Mouse (Mus musculus) layer of hippocampus, adult 2 months (tissue): Measurements from ENCODE around the gene Amigo1. TPM values are rescaled to one million over a fixed set of nuclear protein-coding genes. Genes with fewer than 3 reads are reported as not detected.

Source experiments
- DNase-seq, 2 experiments: peaks; one replicate each; pipeline ENCODE4 v3.0.0; 2022; ENCODE audit warnings: low spot score in 2 of 2
- H3K27ac ChIP-seq: fragments of 200-600 bp; 2 replicates; pipeline ENCODE4 v1.8.1; 2022
- H3K4me3 ChIP-seq: fragments of 200-600 bp; 2 replicates; pipeline ENCODE4 v1.8.1; 2022; ENCODE audit warnings: mild to moderate bottlenecking
- CTCF ChIP-seq: fragments of 200-600 bp; conservative IDR thresholded peaks from 2 replicates; pipeline ENCODE4 v1.8.1; 2022; ENCODE audit warnings: antibody characterized with exemption, mild to moderate bottlenecking, moderate library complexity
- long read RNA-seq, 2 experiments: library from polyadenylated mRNA; stranded (forward); transcript quantifications; one replicate each; pipeline ENCODE4 v2.0.0; 2021; ENCODE audit warnings: borderline mapping rate in 2 of 2
- total RNA-seq, 2 experiments: library from RNA; stranded (reverse); gene quantifications; 2 replicates each; pipeline ENCODE4 v1.2.3; 2021

The Amigo1 gene
- total RNA-seq = 10 to 100 TPM; 69.7 to 79.0 TPM
- long read RNA-seq, experiment 1, full-length matches to known transcripts = 41 of 70 reads
- long read RNA-seq, experiment 1, partial matches to known transcripts = 0 of 70 reads
- long read RNA-seq, experiment 1, other reads (novel, unspliced or antisense) = 29 of 70 reads
- long read RNA-seq, experiment 2, full-length matches to known transcripts = 42 of 71 reads
- long read RNA-seq, experiment 2, partial matches to known transcripts = 0 of 71 reads
- long read RNA-seq, experiment 2, other reads (novel, unspliced or antisense) = 29 of 71 reads

DNA sequence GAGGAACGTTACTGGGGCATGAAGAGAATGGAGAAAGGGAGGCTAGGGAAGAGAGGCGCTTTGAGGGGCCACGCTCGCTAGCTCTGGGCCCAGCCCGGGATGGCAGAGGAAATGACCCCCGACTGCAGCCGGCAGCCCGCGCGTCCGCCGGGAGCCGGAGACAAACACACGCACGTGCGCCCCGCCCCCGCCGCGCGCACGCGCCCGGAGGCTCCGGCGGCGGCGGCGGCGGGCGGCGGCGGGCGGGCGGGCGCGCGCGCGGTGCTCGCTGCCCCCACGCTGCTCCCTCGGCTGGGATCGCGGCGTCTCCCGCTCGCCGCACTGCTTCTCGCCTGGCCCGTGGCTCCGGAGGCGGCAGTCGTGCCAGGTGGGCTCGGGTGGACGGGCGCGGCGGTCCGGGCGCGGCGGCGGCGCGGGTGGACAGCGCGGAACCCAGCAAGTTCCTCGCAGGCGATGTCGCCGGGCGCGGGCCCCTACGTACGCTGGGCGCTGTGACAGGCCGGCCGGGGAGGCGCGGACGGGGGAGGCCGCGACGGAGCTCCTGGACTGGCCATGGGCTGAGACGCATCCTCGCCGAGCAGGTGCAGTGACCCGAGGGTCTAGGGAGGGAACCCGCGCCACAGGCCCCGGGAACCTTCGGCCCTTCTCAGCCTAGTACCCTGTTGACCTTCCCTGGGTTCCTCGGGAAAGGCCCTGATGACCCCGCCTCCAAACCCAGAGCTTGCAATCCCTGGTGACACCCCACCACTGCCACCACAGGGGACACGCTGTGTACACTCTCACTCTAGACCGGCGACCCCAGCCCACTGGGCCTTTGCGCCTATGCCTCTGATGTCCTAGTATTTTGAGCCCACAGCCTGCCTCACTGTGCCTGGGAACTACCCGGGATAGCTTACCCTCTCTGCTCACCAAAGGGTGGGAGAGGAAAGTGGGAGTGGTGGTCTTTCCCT, at the start of gene Amigo1:
Gene Amigo1, plus strand, starts transcription at position 238 of the 950 bp plus-strand sequence.
- TF ChIP-seq CTCF = no peak
- peak within 1 kb of the TSS; percentile 61 for H3K4me3 ChIP-seq
- H3K27ac ChIP-seq = peak within 1 kb of the TSS; percentile 94
- peak in 1 of 2 experiments; percentile 14 for DNase-seq

DNA sequence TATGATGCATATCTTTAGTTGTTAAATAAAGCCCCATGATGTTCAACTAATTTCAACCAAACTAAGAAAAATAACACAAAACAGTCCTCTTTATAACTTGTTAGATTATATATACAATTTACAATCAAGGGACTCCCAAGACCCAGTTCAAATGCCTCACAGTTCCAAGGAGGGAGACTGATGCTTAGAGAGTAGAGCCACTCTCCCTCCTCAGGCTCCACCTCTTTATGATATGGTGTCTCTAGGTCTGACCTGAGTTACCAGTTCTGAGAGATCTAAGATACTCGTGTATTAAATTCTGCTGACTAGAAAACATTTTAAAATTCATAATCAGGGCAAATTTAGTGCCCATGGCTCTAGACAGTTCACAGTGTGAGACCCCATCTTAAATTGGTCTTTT, 47.0 kb upstream of the Amigo1 start:
- no peak overlapping the region for H3K4me3 ChIP-seq
- DNase-seq = no peak
- no peak for TF ChIP-seq CTCF
- no peak overlapping the region for H3K27ac ChIP-seq

DNA sequence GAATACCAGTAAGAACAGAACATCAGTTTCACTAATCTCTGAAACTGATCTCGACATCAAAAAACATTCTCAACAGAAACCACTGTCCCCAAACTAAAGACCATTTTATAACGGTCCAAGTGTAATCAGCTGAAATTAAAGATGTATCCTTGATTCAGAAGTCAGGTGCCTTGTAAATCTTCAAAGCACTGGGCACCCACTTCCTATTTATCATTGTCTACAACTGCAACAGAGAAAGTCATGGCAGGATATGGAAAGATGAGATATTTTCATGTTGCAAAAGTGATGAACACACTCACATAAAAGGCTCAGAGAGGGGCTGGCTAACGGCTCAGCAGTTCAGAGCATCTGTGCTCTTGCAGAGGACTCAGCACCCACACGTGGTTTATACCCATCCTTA, 45.3 kb upstream of the Amigo1 start:
- H3K4me3 ChIP-seq = no peak overlapping the region
- TF ChIP-seq CTCF = no peak
- H3K27ac ChIP-seq = no peak overlapping the region
- DNase-seq = no peak

DNA sequence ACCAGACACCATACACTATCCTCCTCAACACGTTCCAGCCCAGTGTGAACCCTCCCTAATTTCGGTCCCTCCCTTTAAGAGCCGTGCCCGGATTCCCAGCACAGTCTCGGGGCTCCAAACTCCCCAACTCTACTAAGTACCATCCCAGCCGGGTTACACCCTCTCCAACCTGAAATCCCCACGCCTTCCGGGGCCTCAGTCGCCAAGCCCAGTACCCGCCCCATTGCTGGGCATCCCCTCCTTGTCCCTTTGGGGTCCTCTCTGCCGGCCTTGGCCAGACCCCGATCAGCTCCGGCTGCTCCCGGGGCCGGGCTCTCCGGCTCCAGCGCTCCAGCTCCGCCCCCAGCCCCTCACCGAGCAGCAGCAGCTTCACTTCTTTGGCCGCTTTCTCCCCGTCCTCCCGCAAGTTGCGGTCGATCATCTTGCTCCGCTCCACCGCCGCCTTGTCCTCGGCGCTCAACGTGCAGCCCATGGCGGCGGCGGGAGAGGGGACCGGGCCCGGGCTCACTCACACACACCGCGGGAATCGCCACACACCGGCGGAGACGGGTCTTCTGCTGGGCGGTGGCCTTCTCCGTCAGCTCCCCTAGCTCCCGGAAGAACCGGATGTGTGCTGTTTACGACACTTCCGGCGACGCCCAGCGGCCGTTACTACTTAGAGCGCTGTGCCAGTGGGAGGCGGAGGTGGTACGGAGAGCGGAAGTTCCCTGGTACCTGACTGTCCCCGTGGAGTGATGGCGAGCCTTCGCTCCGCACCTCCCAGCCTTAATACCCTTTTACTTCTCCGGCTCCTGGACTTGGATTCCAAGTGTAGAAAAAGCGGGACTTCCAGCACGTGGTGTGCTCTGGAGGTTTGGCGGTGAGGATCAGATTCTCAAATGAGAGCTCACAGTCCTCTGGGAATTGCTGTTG, 40.3 kb upstream of the Amigo1 start, which contains the start of gene Gnai3:
Gene Gnai3, minus strand, starts transcription at position 613 of the 912 bp plus-strand sequence.
- DNase-seq = peak; percentile 86 to 90
- peak within 1 kb of the TSS; percentile 94 for H3K4me3 ChIP-seq
- H3K27ac ChIP-seq = peak within 1 kb of the TSS; percentile 93
- peak; percentile 58 for TF ChIP-seq CTCF

DNA sequence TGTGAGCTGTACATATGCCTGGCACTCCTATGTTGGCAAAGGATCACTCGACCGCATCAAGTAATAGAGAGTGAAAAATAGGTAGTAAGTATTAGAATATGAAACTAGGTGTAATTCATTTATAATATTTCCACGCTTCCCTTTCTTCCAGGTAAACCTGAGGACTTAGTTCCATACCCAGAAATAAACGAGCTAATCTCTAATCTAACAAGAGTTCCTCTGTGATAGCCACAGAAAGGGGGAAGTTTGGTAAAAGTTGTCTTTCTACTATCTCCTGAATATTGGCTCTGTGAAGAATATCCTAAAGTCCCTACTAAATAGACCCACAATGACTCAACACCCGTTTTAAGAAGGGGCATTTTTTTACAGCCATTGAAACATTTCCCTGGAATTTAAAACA, 39.5 kb upstream of the Amigo1 start:
- Histone ChIP-seq H3K27ac (peak overlapping the region; percentile 93; the same call in 1 of the 2 replicates), H3K4me3 (peak overlapping the region; percentile 94)
- no peak for TF ChIP-seq CTCF
- DNase-seq = no peak

DNA sequence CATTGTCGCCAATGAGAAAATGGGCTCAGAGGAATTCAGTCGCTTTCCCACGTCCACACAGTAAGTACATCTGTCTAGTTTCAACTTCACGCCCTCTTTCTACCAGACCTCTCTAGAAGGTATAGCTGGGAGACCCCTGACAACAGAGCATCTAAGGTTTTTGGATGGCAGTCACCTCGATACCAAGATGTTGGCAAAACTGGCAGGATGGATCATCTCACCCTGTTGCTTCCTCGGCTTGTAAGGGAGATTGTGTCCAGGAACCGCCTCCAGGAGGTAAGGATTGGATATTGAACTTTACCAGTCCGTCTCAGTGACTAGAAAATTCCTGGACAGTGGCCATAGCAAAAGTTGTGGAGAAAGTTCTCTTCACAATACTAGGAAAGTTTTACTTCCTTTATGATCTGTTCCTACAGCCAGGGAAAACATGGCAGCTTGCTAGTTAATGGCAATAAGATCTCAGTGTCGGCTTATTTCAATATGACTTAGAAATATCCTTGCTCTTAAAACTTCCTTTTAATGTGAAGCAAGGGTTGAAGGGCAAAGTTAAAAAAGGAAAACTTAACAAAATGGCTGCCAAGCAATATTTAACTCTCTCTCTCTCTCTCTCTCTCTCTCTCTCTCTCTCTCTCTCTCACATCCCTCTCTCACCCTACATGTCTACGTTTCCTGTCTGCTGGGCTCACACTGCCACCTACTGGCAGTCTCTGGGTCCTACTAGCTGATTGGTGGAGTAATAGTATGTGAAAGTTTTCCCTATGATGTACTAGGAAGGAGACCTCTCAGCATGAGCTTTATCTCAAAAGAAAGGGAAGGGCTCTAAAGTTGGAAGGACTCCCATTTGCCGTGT, 38.5 kb upstream of the Amigo1 start:
- peak; percentile 82 to 90 for DNase-seq
- TF ChIP-seq CTCF = peak; percentile 86
- H3K27ac ChIP-seq = no peak overlapping the region
- H3K4me3 ChIP-seq = no peak overlapping the region

DNA sequence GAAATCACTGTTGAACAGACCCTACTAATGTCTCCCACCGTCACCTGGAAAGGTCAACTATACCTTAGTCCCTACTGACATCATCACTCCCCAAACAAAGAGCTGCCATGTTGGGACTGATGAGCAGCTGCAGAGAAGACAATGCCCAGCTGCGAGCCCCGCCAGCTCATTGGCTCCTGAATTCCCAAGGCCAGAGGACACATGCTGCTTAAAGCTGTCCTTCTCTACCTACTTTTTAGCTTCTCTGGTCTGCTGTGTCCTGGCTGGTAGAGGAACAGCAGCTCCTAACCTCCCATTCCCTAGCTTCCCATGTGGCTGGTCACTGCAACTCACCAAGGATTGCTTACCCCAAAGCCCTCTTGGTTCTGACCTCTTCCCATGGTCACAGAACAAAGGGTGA, 33.8 kb upstream of the Amigo1 start:
- no peak for DNase-seq
- no peak overlapping the region for H3K27ac ChIP-seq
- no peak for TF ChIP-seq CTCF
- no peak overlapping the region for H3K4me3 ChIP-seq

DNA sequence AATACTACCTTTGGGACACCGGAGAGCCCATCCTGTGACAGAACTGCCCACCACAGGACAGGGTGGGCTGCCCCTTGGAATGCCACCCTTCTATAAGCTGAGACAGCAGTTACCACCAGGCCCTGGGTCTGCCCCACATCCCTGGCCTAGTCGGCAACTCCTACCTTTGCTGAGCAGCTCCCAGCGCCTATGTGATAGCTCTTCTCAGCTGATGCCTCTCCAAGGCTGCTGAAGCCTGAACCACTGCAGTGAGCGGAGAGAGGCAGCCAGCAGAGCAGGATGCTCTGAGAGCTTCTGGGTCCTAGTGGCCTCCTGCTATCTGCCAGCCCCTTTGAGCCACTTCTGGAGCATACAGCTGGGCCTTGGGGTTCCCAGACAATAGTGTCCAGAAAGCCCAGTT, 31.5 kb upstream of the Amigo1 start, which contains the start of gene Gpr61:
Gene Gpr61, minus strand, starts transcription at position 227 of the 400 bp plus-strand sequence.
- TF ChIP-seq CTCF = no peak
- peak; percentile 75 to 83 for DNase-seq
- Histone ChIP-seq H3K27ac (peak within 1 kb of the TSS; percentile 93), H3K4me3 (peak within 1 kb of the TSS; percentile 72)

DNA sequence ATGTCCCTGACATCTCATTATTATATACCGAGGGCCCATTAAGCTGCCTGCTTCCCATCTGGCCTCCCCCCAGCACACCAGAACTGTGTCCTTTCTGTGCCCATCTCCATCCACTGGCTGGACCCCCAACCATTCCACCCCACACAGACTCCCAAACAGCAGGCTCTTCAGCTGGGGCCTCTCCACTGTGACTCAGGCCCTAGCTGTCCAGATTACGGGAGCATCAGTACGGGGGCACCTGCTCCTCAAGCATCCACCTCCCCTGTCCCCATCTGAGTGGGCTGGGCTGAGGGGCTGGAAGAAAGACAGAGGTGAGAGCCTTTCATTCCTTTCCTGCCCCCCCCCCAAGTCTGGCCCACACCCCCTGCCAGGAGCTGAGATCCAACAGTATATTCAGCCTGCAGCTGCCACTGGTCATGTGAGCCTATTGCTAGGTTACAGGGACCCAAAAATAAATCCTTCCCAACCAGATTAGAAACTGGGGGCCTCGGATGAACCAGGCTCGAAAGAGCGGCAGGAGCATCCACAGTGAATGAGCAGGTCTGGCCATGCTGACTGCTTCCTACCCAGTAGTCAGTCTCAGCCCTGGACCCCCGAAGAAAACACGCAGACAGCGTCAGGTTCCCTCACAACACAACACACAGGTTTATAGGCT, 27.6 kb upstream of the Amigo1 start:
- peak overlapping the region; percentile 27; the same call in 1 of the 2 replicates for H3K4me3 ChIP-seq
- DNase-seq = peak; percentile 69 to 78
- no peak for TF ChIP-seq CTCF
- H3K27ac ChIP-seq = peak overlapping the region; percentile 95

DNA sequence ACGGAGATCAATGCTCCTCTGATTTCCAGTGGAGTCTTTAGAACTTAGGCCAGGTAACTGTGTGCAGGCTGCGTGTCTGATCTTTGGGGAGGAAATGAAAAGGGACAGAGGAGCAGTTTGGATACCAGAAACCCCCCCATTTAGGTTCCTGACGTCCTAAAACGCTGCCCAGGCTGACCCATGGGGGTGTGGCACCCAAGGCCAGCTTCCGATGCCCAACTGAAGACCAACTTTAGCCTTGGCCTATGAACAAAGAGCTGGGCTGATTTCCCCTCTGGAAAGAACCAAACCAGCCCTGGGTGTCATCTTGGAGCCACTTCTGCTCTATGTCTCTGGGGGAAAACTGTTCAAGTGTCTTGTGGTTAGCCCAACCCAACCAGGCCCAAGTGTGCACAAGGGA, 22.0 kb upstream of the Amigo1 start:
- no peak overlapping the region for H3K27ac ChIP-seq
- no peak for TF ChIP-seq CTCF
- no peak for DNase-seq
- H3K4me3 ChIP-seq = no peak overlapping the region

DNA sequence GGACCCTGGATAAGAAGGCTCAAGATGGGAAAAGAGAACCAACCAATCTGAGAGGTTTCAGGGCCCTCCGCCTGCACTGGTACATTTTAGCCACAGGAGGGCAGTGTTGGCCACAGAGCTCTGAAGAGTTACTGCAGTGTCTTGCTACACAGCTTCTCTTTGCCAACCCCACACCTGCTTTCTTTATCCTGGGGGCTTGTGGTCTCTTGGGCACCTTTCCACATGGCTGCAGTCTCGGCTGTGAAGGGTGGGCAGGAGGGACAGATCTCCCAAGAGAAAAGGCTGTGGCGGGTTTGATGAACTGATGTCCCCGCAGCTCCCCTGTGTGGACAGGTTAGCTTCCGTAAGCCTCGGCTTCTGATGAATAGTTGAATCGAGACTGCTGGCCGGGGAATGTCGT, 21.3 kb upstream of the Amigo1 start:
- Histone ChIP-seq H3K4me3 (peak overlapping the region; percentile 33), H3K27ac (peak overlapping the region; percentile 82)
- TF ChIP-seq CTCF = peak; percentile 99
- DNase-seq = peak; percentile 80 to 92
